19 mouse cellular contexts compared by ENCODE assay signal in the genomic region with DNA sequence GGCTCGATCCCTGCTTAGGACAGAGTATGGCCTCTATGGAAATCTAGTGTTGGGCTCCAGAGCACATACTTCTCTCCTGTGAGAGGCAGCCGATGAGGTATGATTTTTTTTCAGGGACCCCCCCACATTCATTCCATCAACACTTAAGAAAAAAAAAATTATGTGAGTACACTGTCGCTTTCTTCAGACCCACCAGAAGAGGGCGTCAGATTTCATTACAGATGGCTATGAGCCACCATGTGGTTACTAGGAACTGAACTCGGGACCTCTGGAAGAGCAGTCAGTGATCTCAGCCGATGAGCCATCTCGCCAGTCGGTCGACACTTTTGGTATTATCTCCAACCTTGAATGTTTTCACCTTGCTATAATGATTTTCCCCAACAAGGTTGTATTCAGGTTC.
DNase-seq lines count a peak whose midpoint lies in the region; ATAC-seq and TF ChIP-seq lines count a peak whose summit lies in the region.
"Had no signal": no experiment of that assay in that cellular context is flagged by ENCODE, and none has a peak within 500 bp of the region (broad histone marks: within the 10 kb centered on the region; RNA-seq: fewer than 3 reads in every experiment).

No protein-coding gene starts in this region.

- H3K9ac ChIP-seq in heart, postnatal 0 days (replicated peaks; ENCODE audit: low read depth, low read length): no peak overlapping the region
- H3K9ac ChIP-seq in CH12.LX (ENCODE audit: insufficient read depth, low read depth): no peak overlapping the region
- H3K9ac ChIP-seq: embryonic facial prominence, embryonic 15.5 days; forebrain, postnatal 0 days; liver, embryonic 13.5 days had no signal

- H3K4me1 ChIP-seq in heart, postnatal 0 days (ENCODE audit: control insufficient read depth, insufficient read depth): no peaks in the 10 kb centered on the region
- peaks cover 9 to 22% of the 10 kb centered on the region in 2 experiments for H3K4me1 ChIP-seq in CH12.LX (ENCODE audit: control insufficient read depth in 1 of 2, insufficient read depth in 2 of 2)
- H3K4me1 ChIP-seq: liver, embryonic 13.5 days had no signal

- no peaks in the 10 kb centered on the region for H3K27me3 ChIP-seq in heart, postnatal 0 days (ENCODE audit: control insufficient read depth, insufficient read depth, low read length)
- no peaks in the 10 kb centered on the region for H3K27me3 ChIP-seq in CH12.LX (replicated peaks)
- H3K27me3 ChIP-seq in Patski: no peaks in the 10 kb centered on the region
- H3K27me3 ChIP-seq: liver, embryonic 13.5 days had no signal

- WGBS in heart, postnatal 0 days: 87% methylated on average over 9 of the region's 9 CpGs

- no peak overlapping the region for H3K27ac ChIP-seq in heart, postnatal 0 days (ENCODE audit: low read depth)
- no peak overlapping the region for H3K27ac ChIP-seq in left cerebral cortex, adult 2 months
- no peak overlapping the region for H3K27ac ChIP-seq in CH12.LX (ENCODE audit: insufficient read depth, low read depth)
- H3K27ac ChIP-seq: embryonic facial prominence, embryonic 15.5 days; forebrain, embryonic 10.5 days; liver, embryonic 13.5 days had no signal

- H3K9me3 ChIP-seq in heart, postnatal 0 days (replicated peaks; ENCODE audit: control insufficient read depth, low read length): no peaks in the 10 kb centered on the region
- H3K9me3 ChIP-seq in CH12.LX (replicated peaks; ENCODE audit: low read length): no peaks in the 10 kb centered on the region
- H3K9me3 ChIP-seq: embryonic facial prominence, embryonic 15.5 days; forebrain, embryonic 10.5 days; liver, embryonic 13.5 days had no signal

- CTCF ChIA-PET in Patski (lab: Charles Lee): interaction anchor here (1.4 kb wide), 1 partner anchor 58 kb away, joined by 3 read pairs; no protein-coding TSS in a partner anchor

- peak; percentile 29 for TF ChIP-seq RAD21 in CH12.LX (IDR thresholded peaks at IDR 0.05; ENCODE audit: low read depth, low read length)

- in situ Hi-C loops in CH12.LX (cut with MboI; ENCODE audit: low pct_ligation_motif_present, low pct_unique_long_range_greater_than_20kb, low sequenced_read_pairs): loop anchor here (5.0 to 25.0 kb wide), 5 partner anchors 98 to 797 kb away; no protein-coding TSS in a partner anchor
- in situ Hi-C loops in Patski (cut with MboI; ENCODE audit: low pct_unique_long_range_greater_than_20kb): loop anchor here (5.0 kb wide), 1 partner anchor 387 kb away; no protein-coding TSS in a partner anchor

- no peak for ATAC-seq in heart, postnatal 0 days (ENCODE audit: insufficient read depth, low read depth)
- no peak for ATAC-seq in Patski
- ATAC-seq: forebrain, postnatal 0 days; midbrain, embryonic 16.5 days had no signal

- TF ChIP-seq POLR2A in CH12.LX (IDR thresholded peaks at IDR 0.05; ENCODE audit: low read depth, low read length): no peak

- H3K4me3 ChIP-seq in heart, postnatal 0 days (ENCODE audit: low read depth, low read length): no peak overlapping the region
- H3K4me3 ChIP-seq in left cerebral cortex, adult 2 months: no peak overlapping the region
- H3K4me3 ChIP-seq in CH12.LX (replicated peaks in 1 of 3; ENCODE audit: low read depth in 2 of 3, low read length in 2 of 3, poor library complexity in 1 of 3): no peak overlapping the region
- H3K4me3 ChIP-seq: embryonic facial prominence, embryonic 15.5 days; forebrain, embryonic 10.5 days; liver, embryonic 13.5 days had no signal

- H3K4me2 ChIP-seq in heart, postnatal 0 days (ENCODE audit: low read depth, low read length): no peak overlapping the region
- no peak overlapping the region for H3K4me2 ChIP-seq in CH12.LX (ENCODE audit: insufficient read depth, low read depth, poor library complexity, severe bottlenecking)
- H3K4me2 ChIP-seq: embryonic facial prominence, embryonic 15.5 days; liver, embryonic 13.5 days had no signal

- intact Hi-C loops in left cerebral cortex, adult 2 months (cut with DNase I): no loop called here
- intact Hi-C loops in left cerebral cortex, postnatal 4 days (cut with DNase I): no loop called here

- no peak for DNase-seq in heart, postnatal 0 days (ENCODE audit: low spot score)
- DNase-seq in heart, adult 8-10 months (ENCODE audit: low spot score): no peak
- DNase-seq in left cerebral cortex, adult 2 months (ENCODE audit: extremely low spot score in 1 of 2, low spot score in 2 of 2): no peak
- DNase-seq in left cerebral cortex, adult 8-10 months (ENCODE audit: low spot score in 2 of 2): no peak
- no peak for DNase-seq in CH12.LX (ENCODE audit: extremely low read depth)
- no peak for DNase-seq in Patski (ENCODE audit: low read depth, low spot score)
- no peak for DNase-seq in yolk sac, embryonic 10.5 days (ENCODE audit: low spot score)
- DNase-seq in left cerebral cortex, postnatal 4 days: no peak
- DNase-seq: B cell, adult 2 months; cerebellum, adult 2 months; cerebellum, postnatal 36 days; forebrain, postnatal 0 days; kidney, postnatal 10 days; liver, embryonic 13.5 days; lung, postnatal 14 days; retina, postnatal 1 day had no signal

- no peaks in the 10 kb centered on the region for H3K36me3 ChIP-seq in heart, postnatal 0 days (replicated peaks; ENCODE audit: control insufficient read depth, insufficient read depth, low read length)
- no peaks in the 10 kb centered on the region for H3K36me3 ChIP-seq in CH12.LX (replicated peaks in 1 of 2; ENCODE audit: control insufficient read depth in 1 of 2, insufficient read depth in 1 of 2, low read length in 1 of 2)
- H3K36me3 ChIP-seq: embryonic facial prominence, embryonic 15.5 days; forebrain, embryonic 10.5 days; liver, embryonic 13.5 days had no signal

- no peak for TF ChIP-seq EP300 in heart, postnatal 0 days (IDR thresholded peaks at IDR 0.05; ENCODE audit: low read depth)
- no peak for TF ChIP-seq EP300 in CH12.LX (IDR thresholded peaks at IDR 0.05; ENCODE audit: low read length)

- no peaks in the 10 kb centered on the region for H3K79me2 ChIP-seq in CH12.LX (replicated peaks; ENCODE audit: control insufficient read depth, extremely low read depth, insufficient read depth, poor library complexity, severe bottlenecking)

- 0 out of 2 replicates have a peak, but pooled peaks have one; percentile 7 for TF ChIP-seq CTCF in heart, postnatal 0 days (IDR thresholded peaks at IDR 0.05; ENCODE audit: low read depth)
- peak; percentile 4; the same call in 1 of the 2 replicates for TF ChIP-seq CTCF in left cerebral cortex, adult 2 months (IDR thresholded peaks at IDR 0.05)
- peak; percentile 14 to 59; a peak in 2 of 4 replicates for TF ChIP-seq CTCF in CH12.LX (conservative IDR thresholded peaks at IDR 0.05 in 1 of 2, IDR thresholded peaks at IDR 0.05 in 1 of 2; ENCODE audit: low read depth in 2 of 2, low read length in 2 of 2)
- TF ChIP-seq CTCF in Patski (IDR thresholded peaks at IDR 0.05): peak; percentile 45

- dilution Hi-C loops in CH12.LX (cut with MboI; ENCODE audit: extremely low pct_ligation_motif_present, extremely low pct_unique_long_range_greater_than_20kb, low sequenced_read_pairs): no loop called here

- POLR2A ChIA-PET in Patski (lab: Charles Lee): no interaction called here

TF ChIP-seq in CH12.LX, 34 proteins besides CTCF, POLR2A, EP300 and RAD21:
- no peak for TF ChIP-seq SIN3A (IDR thresholded peaks at IDR 0.05; ENCODE audit: low read length)
- no peak for TF ChIP-seq JUND (conservative IDR thresholded peaks at IDR 0.05; ENCODE audit: low read depth, low read length)
- TF ChIP-seq CHD1 (IDR thresholded peaks at IDR 0.05; ENCODE audit: low read depth, low read length): no peak
- no peak for TF ChIP-seq E2F4 (IDR thresholded peaks at IDR 0.05; ENCODE audit: insufficient replicate concordance, low read depth, low read length)
- TF ChIP-seq ZNF384 (IDR thresholded peaks at IDR 0.05; ENCODE audit: low read depth, low read length): peak; percentile 63
- TF ChIP-seq UBTF (IDR thresholded peaks at IDR 0.05; ENCODE audit: low read depth, low read length): no peak
- no peak for TF ChIP-seq POLR2AphosphoS2 (IDR thresholded peaks at IDR 0.05; ENCODE audit: low read depth, low read length)
- TF ChIP-seq MYC (IDR thresholded peaks at IDR 0.05; ENCODE audit: low read depth, low read length): no peak
- no peak for TF ChIP-seq IRF4 (IDR thresholded peaks at IDR 0.05; ENCODE audit: low read depth, low read length)
- no peak for TF ChIP-seq BHLHE40 (IDR thresholded peaks at IDR 0.05; ENCODE audit: low read depth, low read length)
- TF ChIP-seq TCF12 (IDR thresholded peaks at IDR 0.05; ENCODE audit: low read depth, low read length): no peak
- no peak for TF ChIP-seq TBP (conservative IDR thresholded peaks at IDR 0.05; ENCODE audit: low read depth, low read length)
- TF ChIP-seq PAX5 (IDR thresholded peaks at IDR 0.05; ENCODE audit: low read length): no peak
- peak; percentile 54 for TF ChIP-seq SMC3 (IDR thresholded peaks at IDR 0.05; ENCODE audit: low read depth, low read length)
